Mouse (Mus musculus) kidney, adult 2 months (tissue): ENCODE measurements around the gene Grk6.

Source experiments
- CTCF ChIP-seq: fragments of 200-500 bp; conservative IDR thresholded peaks from 2 replicates; pipeline ENCODE4 v1.5.1; 2011; ENCODE audit warnings: low read depth, mild to moderate bottlenecking, control low read depth, low read length, moderate library complexity, mixed read lengths; ENCODE audit not compliant: insufficient read depth, insufficient read length
- POLR2A ChIP-seq: fragments of 200-500 bp; IDR thresholded peaks from one replicate; pipeline ENCODE4 v1.6.1; 2011; ENCODE audit warnings: low read depth, low read length, control low read depth

GRCm38 (mm10) chr13:55479008-55479407 lies 34.1 kb downstream of the Grk6 start:
- TF ChIP-seq POLR2A, result no peak
- TF ChIP-seq CTCF, result no peak
